Mouse (Mus musculus) brain, embryonic 14.5 days (tissue): ENCODE measurements at regions not wholly inside any gene's neighbourhood (a gene's known extent, or its start where the extent isn't known, plus 50 kb on each side); places are given as distances from the start of the nearest gene placed in this dataset.

Experiments
- DNase-seq: peaks from one replicate; pipeline ENCODE4 v3.0.0-alpha.2; 2011; ENCODE audit warnings: low read depth
- CTCF ChIP-seq: fragments of 200-500 bp; IDR thresholded peaks from 2 replicates; pipeline ENCODE4 v1.5.1; 2012; ENCODE audit warnings: inconsistent platforms, mild to moderate bottlenecking, moderate library complexity, borderline replicate concordance; ENCODE audit not compliant: insufficient read depth, insufficient read length; ENCODE audit errors: extremely low read depth
- POLR2A ChIP-seq: fragments of 200-500 bp; IDR thresholded peaks from 2 replicates; pipeline ENCODE4 v1.6.1; 2012; ENCODE audit warnings: mild to moderate bottlenecking, inconsistent platforms, borderline replicate concordance; ENCODE audit not compliant: poor library complexity, insufficient read depth, insufficient read length, severe bottlenecking; ENCODE audit errors: extremely low read depth

- no peak for DNase-seq
- TF ChIP-seq POLR2A, result no peak
- no peak for TF ChIP-seq CTCF
Observed at GRCm38 (mm10) chr2:173379736-173380135, 103.4 kb upstream of the Pmepa1 start.

GRCm38 (mm10) chr2:173380341-173380761, 104.0 kb upstream of the Pmepa1 start:
- no peak for DNase-seq
- no peak for TF ChIP-seq POLR2A
- no peak for TF ChIP-seq CTCF

- TF ChIP-seq CTCF (no peak), POLR2A (no peak)
- DNase-seq, result peak; percentile 38
Observed at GRCm38 (mm10) chr2:173382176-173382813, 106.0 kb upstream of the Pmepa1 start.

DNA sequence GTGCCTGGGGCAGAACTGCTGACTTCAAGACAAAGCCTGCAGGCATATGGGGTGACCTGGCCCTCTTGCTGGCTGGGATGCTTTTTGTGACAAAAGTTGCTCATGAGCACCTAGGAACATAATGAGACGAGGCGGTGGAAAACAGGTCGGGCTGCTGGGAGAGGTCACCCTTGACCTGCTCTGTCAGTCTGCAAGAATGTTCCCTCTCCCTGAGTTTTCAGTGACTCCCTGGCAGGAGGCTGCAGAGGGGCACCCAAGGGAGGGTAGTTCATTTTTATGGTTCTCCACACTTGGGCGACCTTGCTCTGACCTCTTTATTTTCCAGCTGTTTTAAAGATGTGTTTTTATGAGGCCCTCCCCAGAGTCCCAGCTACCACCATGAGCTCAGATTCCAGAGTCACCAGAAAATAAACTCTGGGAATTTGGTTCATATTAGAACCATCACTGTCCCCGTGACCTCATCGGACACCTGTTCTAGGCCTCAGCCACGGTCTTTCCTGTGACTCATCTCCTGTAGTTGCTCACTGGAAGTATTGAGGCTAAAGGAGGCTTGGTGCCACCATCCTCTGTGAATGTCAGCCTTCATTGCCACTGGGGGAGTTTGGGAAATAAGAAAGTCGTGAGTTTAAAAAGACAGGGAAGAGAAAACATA, 108.7 kb upstream of the Pmepa1 start:
- DNase-seq, result no peak

GRCm38 (mm10) chr2:173385722-173386141, 109.4 kb upstream of the Pmepa1 start:
- TF ChIP-seq CTCF, result no peak
- TF ChIP-seq POLR2A, result no peak
- DNase-seq, result no peak

More for the DNA sequence above, 108.7 kb upstream of the Pmepa1 start:
- TF ChIP-seq POLR2A (no peak), CTCF (no peak)

GRCm38 (mm10) chr2:173388140-173388539, 111.8 kb upstream of the Pmepa1 start:
- TF ChIP-seq CTCF (no peak), POLR2A (no peak)
- DNase-seq, result no peak

DNA sequence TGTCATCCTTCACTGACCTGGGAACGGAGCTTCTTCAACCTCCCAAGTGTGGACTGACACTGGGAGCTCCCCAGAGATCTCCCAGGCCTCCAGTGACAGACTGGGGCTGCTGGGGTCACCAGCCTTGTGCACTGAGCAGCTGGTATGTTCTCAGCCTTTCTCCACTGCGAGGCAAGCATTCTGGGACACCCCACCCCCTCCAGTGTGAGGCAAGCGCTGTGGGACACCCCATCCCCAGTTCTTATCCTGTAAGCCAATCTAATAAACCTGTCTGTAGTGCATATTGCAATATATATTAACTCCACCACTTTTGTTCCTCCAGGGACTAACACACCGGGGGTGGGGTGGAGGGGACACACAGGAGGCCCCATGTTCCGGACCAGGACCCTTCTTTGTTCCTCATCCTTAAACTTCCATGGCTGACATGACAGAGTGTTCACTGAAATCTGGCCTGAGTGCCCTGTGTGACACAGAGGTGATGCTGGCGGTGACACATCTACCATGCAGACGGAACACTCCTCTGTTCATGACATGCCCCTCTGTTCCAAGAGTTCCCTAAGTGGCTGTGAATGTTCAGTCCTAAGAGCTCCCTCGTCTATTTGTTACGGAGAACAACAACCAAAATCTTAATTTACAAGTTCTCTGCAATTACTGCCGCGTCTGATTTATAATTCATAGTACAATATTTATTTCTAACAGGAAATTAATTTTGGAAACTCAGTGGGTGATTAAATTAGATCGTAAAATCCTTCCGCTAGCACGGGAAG, 116.4 kb upstream of the Pmepa1 start:
- TF ChIP-seq POLR2A, result no peak

DNA sequence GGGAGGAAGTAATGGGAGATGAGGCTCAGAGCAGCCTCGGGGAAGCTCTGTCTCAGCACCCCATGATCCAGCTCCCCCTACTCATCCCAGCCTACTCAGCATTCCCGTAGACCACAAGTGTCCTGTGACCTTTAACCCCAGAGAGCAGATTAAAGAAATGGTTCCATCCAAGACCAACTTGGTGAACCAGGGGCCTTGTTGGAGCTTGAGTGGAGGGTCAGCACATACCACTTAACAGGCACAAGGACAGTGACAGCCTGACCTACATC, 116.9 kb upstream of the Pmepa1 start:
- no peak for DNase-seq
- TF ChIP-seq POLR2A (no peak), CTCF (no peak)

More for the DNA sequence above, 116.4 kb upstream of the Pmepa1 start:
- DNase-seq, result no peak

DNA sequence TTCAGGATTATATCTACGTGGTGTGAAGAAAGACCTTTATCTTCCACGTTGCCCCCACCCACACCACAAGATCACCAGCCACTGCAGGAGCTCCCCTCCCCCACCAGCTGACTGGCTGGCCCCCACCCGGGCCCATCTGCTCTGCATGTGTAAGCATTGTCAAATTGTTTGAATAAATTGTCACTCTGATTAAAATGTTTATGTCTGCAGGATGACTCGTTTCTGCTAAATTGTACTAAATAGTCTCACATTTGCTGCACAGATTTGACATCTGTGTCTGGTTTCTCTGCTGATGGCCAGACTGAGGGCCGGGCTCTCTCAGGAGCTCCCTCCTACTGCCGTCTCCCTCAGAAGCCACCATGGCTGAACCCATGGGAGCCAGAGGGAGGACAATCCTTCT, 119.2 kb upstream of the Pmepa1 start:
- TF ChIP-seq CTCF (no peak), POLR2A (no peak)
- peak; percentile 58 for DNase-seq

DNA sequence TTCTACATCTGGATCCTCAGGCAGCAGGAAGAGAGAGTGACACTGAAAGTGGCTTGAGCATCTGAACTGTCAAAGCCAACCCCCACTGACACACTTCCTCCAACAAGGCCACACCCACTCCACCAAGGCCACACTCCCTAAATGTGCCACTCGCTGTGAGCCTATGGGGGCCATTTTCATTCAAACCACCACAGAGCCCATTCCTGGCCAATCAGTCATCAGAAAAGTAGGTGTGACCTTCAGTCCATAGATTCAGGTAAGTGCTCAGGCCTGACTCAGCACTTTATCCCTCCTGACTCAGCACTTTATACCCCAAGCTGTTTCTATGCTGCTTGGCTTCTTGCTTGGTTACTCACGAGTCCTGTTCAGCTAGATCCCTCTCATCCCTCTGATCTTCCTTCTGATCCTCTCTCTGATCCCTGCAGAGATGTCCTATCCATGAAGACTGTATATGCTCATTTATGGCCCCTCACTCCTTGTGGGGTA, 121.6 kb upstream of the Pmepa1 start:
- no peak for DNase-seq
- TF ChIP-seq CTCF (no peak), POLR2A (no peak)

DNA sequence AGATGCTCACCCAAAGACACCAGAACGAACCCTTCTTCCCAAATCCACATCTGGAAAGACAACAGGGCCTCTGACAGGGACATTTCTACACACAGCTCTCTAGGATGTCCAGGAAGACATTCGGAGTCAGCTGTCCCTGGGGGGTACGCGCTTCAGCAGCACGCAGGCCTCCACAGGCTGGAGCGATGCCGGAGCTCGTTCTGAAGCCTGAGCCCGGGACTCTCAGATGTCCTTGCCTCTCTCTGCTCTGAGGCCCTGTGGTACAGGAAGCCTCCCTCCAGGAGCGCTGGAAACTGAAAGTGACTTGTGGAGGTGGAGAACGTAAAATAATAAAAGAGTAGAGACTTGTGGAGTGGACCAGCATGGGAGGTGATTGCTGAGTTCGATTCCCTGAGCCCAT, 116.8 kb upstream of the 1700021F07Rik start:
- TF ChIP-seq POLR2A (no peak), CTCF (no peak)
- DNase-seq, result no peak

DNA sequence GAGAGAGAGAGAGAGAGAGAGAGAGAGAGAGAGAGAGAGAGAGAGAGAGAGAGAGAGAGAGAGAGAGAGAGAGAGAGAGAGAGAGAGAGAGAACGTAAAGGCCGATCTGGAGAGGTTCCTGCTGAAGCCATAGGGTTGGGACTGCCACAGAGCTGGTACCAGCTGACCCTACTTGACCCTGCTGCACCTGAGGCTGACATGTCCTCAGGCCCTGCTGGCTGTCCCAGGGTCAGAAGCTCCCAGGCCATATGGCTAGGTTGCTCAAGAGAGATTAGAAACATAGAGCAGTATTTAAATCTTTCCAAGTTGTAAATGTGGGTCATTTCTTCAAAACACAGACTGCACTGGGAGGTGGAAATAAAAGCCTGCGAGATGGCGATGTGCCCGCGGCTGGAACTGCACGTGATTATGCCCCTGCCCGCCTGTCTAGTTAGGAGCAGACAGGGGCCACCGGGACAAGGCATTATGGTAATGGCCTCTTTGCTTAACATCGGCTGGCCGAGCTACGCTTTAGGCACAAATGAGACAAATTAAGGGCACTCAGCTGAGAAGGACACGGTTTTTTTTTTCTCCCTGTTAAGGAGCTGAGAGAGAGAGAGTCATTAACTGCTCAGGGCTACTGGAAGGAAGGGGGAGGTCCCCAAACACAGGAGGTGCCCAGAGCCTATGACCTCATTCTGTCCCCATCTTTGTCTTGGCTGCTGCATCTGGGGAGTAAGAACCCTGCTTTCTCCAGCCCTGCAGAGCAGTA, 115.9 kb upstream of the 1700021F07Rik start:
- peak; percentile 97 for DNase-seq

GRCm38 (mm10) chr2:173407133-173407532, 115.3 kb upstream of the 1700021F07Rik start:
- TF ChIP-seq CTCF, result no peak
- DNase-seq, result no peak

More for the DNA sequence above, 115.9 kb upstream of the 1700021F07Rik start:
- TF ChIP-seq POLR2A, result no peak
- TF ChIP-seq CTCF, result no peak
